Mouse (Mus musculus): ENCODE data around the gene Fhdc1. TPM values are rescaled to one million over a fixed set of nuclear protein-coding genes. Genes with fewer than 3 reads are reported as not detected.

The Fhdc1 gene
- polyA plus RNA-seq, 1 experiment from 2014 or later = 6.3 TPM

DNA sequence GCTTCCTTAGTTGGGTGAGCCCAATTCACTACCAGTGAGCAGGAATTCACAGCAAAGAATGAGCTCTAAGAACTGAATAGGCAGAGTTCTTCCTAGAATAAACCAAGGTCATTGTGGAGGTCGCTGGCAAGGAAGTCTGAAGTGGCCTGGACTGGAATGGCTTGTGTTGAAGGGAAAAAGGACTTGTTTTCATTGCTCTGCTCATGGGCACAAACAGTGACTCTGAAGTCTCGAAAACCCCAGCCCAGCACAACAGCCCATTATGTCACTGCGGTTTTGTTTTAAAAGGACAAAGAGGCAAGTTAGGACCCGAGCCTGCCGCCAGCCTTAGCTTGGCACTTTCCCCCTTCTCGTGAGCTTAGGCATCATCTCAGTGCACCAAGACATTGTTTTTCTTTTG, 8.5 kb upstream of the Fhdc1 start:
- H3K36me3 ChIP-seq = 0 out of 2 replicates have a peak, but pooled peaks cover 5% of the 10 kb centered on the region
- H3K27me3 ChIP-seq = no peaks in the 10 kb centered on the region
- no peak for ATAC-seq (ENCODE audit: low read depth)
- no peaks in the 10 kb centered on the region for H3K9me3 ChIP-seq
- 0 out of 2 replicates have a peak overlapping the region, but pooled peaks have one; percentile 14 for H3K27ac ChIP-seq (replicated peaks)
- 0 out of 2 replicates have a peak, but pooled peaks cover 6% of the 10 kb centered on the region for H3K4me1 ChIP-seq (replicated peaks)
- no peak overlapping the region for H3K4me3 ChIP-seq
- H3K9ac ChIP-seq = no peak overlapping the region
- 42% methylated on average over 6 of the region's 6 CpGs for whole genome bisulfite sequencing
- no peak overlapping the region for H3K4me2 ChIP-seq

DNA sequence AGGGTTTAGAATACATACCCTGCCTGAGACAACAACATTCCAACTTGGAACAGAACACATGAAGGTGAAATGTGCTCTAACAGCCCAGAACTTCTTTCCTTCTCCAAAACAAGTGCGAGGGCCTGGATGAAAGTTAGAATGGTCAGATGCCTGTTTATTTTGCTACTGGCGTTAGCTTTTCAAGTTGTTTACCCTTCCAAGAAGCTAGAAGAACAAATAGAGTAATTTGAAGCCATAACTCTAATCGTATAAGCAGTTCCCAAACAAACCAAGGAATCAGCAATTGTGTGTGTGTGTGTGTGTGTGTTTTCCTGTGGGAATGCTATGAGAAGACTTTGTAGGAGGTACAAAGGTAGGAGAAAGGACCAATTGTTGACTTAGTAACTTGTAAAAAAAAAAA, 4.7 kb upstream of the Fhdc1 start:
- no peak overlapping the region for H3K4me2 ChIP-seq
- H3K4me1 ChIP-seq (replicated peaks) = peaks cover 20% of the 10 kb centered on the region
- no peak overlapping the region for H3K9ac ChIP-seq
- H3K36me3 ChIP-seq = no peaks in the 10 kb centered on the region
- peaks cover 10% of the 10 kb centered on the region for H3K27me3 ChIP-seq
- H3K9me3 ChIP-seq = no peaks in the 10 kb centered on the region
- H3K27ac ChIP-seq (replicated peaks) = no peak overlapping the region
- ATAC-seq (ENCODE audit: low read depth) = no peak
- whole genome bisulfite sequencing = 72% methylated on average over 3 of the region's 3 CpGs
- H3K4me3 ChIP-seq = no peak overlapping the region

DNA sequence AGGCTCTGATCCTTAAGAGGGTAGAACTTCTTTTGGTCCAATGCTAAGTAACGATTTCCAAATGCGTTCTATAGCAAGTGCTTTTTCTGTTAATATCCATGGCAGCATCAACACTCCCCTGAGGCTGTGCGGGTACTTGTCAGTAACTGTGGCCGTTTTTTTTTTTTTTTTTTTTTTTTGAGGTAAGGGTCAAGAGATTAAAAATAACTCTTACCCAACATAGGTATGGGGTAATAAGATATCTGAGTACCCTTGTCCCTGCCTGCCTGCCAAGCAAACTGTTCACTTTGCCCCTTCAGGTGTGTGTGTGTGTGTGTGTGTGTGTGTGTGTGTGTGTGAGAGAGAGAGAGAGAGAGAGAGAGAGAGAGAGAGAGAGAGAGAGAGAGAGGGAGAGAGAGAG, 4.1 kb upstream of the Fhdc1 start:
- H3K27me3 ChIP-seq = peaks cover 10% of the 10 kb centered on the region
- WGBS = 66% methylated on average over 4 of the region's 4 CpGs
- no peak overlapping the region for H3K4me2 ChIP-seq
- H3K9ac ChIP-seq = no peak overlapping the region
- ATAC-seq (ENCODE audit: low read depth) = no peak
- no peaks in the 10 kb centered on the region for H3K36me3 ChIP-seq
- no peaks in the 10 kb centered on the region for H3K9me3 ChIP-seq
- H3K4me1 ChIP-seq (replicated peaks) = peaks cover 24% of the 10 kb centered on the region
- no peak overlapping the region for H3K4me3 ChIP-seq
- H3K27ac ChIP-seq (replicated peaks) = no peak overlapping the region

DNA sequence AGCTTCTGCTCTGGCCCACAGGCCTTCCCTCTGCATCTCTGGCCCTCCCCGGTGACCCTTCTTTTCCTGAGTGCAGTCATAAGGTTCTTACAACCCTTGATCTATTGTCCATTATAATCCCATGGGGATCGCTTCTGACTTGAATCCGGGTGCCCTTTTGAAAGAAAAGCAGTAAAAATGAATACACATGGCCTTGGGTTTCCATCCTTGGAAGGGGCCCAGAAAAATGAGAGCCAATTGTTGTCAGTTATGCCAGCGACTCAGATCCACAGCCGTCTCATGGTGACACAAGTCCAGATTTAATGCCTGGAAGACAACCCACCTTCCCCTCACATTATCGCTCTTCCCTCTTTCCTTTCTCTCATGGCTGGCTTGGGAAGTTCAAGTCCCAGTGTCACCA, 1.9 kb upstream of the Fhdc1 start:
- no peak overlapping the region for H3K27ac ChIP-seq (replicated peaks)
- H3K36me3 ChIP-seq = no peaks in the 10 kb centered on the region
- H3K4me3 ChIP-seq = no peak overlapping the region
- H3K27me3 ChIP-seq = peaks cover 31% of the 10 kb centered on the region
- WGBS = 56% methylated on average over 6 of the region's 6 CpGs
- H3K4me2 ChIP-seq = no peak overlapping the region
- no peak overlapping the region for H3K9ac ChIP-seq
- ATAC-seq (ENCODE audit: low read depth) = no peak
- peaks cover 40% of the 10 kb centered on the region for H3K4me1 ChIP-seq (replicated peaks)
- no peaks in the 10 kb centered on the region for H3K9me3 ChIP-seq

DNA sequence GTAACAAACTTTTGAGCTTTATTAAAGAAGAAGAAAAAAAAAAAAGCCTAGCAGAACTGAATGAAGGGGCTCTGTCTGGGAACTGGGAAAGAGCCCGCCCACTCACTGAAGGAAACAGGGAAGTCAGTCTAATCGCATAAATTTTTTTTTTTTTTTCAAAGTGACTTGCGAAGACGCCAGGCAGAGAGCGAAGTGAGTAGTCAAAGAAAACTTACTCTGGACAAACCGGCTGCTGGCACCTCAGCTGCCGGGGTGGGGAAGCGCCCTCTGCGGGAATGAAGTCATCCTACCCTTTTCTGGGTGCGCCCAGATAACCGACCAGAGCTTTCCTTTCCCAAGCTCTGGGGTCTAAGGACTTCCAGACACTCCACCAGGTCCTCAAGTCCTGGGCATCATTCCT, 875 bp upstream of the Fhdc1 start:
- no peaks in the 10 kb centered on the region for H3K36me3 ChIP-seq
- peak overlapping the region; percentile 97 for H3K4me2 ChIP-seq
- no peak overlapping the region; the same call in 1 of the 2 replicates for H3K27ac ChIP-seq (replicated peaks)
- H3K27me3 ChIP-seq = peaks cover 40% of the 10 kb centered on the region
- ATAC-seq (ENCODE audit: low read depth) = no peak
- 3% methylated on average over 11 of the region's 11 CpGs for WGBS
- peak overlapping the region; percentile 84; the same call in 1 of the 2 replicates for H3K9ac ChIP-seq
- no peaks in the 10 kb centered on the region for H3K9me3 ChIP-seq
- H3K4me3 ChIP-seq = peak overlapping the region; percentile 70
- H3K4me1 ChIP-seq (replicated peaks) = peaks cover 40% of the 10 kb centered on the region

DNA sequence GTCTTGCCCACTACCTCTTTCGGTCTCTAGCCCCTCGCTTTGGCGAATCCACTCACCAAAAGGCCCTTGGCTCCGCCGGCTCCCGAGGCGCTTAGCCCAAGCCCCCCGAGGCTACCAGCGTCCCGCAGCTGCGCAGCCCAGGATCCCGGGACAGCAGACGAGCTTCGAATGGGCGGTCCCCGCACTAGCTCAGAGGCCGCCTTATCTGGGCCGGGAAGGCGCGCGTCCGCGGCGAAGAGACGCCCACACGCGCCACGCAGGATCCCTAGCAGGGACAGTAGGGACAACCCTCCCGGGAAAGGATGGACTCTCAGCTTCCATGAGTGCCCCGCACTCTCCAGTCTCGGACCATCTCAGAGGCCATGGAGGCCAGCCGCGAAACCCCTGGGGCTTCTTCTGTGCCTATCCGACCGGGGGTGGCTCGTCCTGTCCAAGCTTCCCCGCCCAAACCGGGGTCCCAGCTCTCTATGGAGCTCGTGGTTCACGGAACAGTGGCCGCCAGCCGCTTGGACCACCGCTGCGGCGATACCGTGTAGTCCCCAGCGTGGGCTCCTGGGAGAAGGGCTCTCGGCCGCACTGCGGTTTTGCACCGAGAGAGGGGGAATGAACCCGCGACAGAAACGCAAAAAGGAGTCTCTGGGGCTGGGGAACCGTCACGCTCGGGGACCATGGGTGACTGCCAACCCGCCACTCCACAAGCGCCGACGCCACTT, 780 bp downstream of the Fhdc1 start:
- Histone ChIP-seq H3K9me3 (no peaks in the 10 kb centered on the region), H3K36me3 (no peaks in the 10 kb centered on the region), H3K4me2 (peak overlapping the region; percentile 97), H3K9ac (peak overlapping the region; percentile 84), H3K4me3 (peak overlapping the region; percentile 70), H3K27me3 (peaks cover 40% of the 10 kb centered on the region), H3K27ac (replicated peaks) (peak overlapping the region; percentile 79), H3K4me1 (replicated peaks) (peaks cover 40% of the 10 kb centered on the region)
- ATAC-seq (ENCODE audit: low read depth) = peak; percentile 52
- under 1% methylated on average over 61 of the region's 61 CpGs for WGBS

DNA sequence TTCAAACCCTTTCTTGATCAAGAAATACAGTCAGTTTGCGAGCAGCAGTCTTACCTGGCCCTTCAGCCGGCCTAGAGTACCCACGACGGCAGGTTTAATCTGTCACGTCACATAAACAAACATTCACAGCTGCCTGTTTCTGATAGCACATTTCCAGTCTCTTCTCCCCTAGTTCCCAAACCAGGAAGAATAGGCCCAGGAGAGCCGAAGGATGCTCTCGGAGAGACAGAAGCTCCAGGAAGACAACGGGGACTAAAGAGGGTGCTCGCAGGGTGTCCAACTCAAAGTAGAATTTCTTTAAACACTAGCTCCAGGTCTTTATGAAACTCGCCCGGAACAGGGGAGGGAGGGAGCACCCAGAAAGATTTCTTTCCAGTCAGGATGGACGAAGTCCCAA, 1.3 kb downstream of the Fhdc1 start:
- Histone ChIP-seq H3K27me3 (peaks cover 40% of the 10 kb centered on the region), H3K9me3 (no peaks in the 10 kb centered on the region), H3K36me3 (no peaks in the 10 kb centered on the region), H3K27ac (replicated peaks) (no peak overlapping the region), H3K4me1 (replicated peaks) (peaks cover 41% of the 10 kb centered on the region), H3K9ac (peak overlapping the region; percentile 84), H3K4me2 (peak overlapping the region; percentile 97), H3K4me3 (peak overlapping the region; percentile 70)
- no peak for ATAC-seq (ENCODE audit: low read depth)
- 2% methylated on average over 12 of the region's 12 CpGs for WGBS

DNA sequence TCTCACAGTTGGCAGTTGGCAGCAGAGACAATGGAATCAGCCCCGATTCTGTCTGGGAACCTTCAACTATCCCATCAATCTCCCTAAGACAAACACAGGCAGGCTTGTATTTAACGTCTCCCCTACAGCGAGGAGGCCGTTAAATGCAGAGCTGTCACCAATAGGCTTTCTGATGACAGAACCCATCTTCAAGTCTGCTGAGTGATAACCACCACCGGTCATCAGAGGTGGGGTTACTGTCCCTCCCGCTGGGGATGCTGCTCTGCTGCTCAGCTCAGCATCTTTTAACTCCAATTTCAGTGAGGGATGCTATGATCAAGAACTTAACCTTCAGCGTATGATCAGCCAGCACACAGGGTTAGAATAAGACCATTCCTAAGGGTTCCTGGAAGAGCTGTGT, 2.0 kb downstream of the Fhdc1 start:
- H3K27me3 ChIP-seq = peaks cover 40% of the 10 kb centered on the region
- H3K4me1 ChIP-seq (replicated peaks) = peaks cover 47% of the 10 kb centered on the region
- H3K36me3 ChIP-seq = no peaks in the 10 kb centered on the region
- 3% methylated on average over 7 of the region's 7 CpGs for WGBS
- H3K9me3 ChIP-seq = no peaks in the 10 kb centered on the region
- ATAC-seq (ENCODE audit: low read depth) = no peak
- no peak overlapping the region for H3K27ac ChIP-seq (replicated peaks)
- peak overlapping the region; percentile 70 for H3K4me3 ChIP-seq
- H3K9ac ChIP-seq = peak overlapping the region; percentile 84; the same call in 1 of the 2 replicates
- H3K4me2 ChIP-seq = peak overlapping the region; percentile 97

DNA sequence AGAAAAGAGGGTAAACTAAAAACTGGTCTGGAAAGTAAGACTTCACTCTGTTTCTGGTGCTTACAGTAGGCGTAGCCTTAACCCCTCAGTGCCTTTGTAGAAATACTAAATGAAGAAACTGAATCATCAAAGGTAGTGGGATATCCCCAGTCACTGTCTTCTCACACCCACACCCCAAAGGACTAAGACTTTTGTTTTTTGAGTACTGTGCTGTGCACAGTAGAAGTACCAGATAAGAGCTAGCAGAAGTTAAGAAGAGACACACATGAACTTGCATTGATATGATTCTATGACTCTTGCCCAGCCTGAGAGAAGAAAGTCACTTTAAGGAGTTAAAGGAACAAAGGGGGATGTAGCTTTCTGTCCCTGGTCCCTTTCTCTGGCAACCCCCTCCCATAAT, 2.7 kb downstream of the Fhdc1 start:
- H3K4me1 ChIP-seq (replicated peaks) = peaks cover 53% of the 10 kb centered on the region
- H3K27me3 ChIP-seq = peaks cover 39% of the 10 kb centered on the region
- peak overlapping the region; percentile 70 for H3K4me3 ChIP-seq
- ATAC-seq (ENCODE audit: low read depth) = no peak
- H3K36me3 ChIP-seq = no peaks in the 10 kb centered on the region
- H3K9ac ChIP-seq = no peak overlapping the region
- H3K4me2 ChIP-seq = peak overlapping the region; percentile 97
- 93% methylated on average over 1 of the region's 1 CpGs for WGBS
- no peaks in the 10 kb centered on the region for H3K9me3 ChIP-seq
- H3K27ac ChIP-seq (replicated peaks) = no peak overlapping the region

DNA sequence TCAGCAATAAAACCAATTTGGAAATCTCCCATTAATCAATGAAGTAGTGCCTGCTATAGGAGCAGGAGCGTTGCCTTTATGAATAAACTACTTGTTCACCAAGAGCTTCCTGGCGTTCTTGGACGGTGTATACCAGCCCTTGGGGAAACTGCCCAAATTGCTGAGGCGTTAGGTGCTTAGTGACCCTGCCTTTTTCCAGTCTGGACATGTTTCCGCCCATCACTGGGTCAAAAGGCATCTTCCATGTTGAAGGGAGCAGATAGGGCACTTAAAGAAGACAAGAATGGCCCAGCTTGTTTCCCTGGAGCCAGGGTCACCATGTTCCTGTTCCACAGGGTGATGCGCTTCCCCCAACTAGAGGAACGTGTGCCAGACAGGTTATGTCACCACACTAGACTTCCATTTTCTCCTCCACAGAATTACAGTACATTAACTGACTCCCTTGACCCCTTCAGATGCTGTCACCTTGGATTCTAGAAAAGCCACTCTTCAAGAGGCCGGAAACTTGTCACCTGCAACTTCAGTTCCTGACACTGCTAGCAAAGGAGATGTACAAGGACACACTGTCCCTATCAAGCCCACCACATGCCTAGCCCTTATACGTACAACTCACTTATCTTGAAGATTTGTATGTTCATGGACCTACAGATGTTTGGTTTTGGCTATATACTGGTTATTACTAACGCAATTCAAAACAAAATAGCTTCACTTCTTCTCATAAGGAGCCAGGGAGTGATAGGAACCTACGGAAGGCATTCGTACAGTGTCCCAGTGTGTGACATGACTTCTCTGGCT, 5.1 kb downstream of the Fhdc1 start:
- H3K9me3 ChIP-seq = no peaks in the 10 kb centered on the region
- peaks cover 46% of the 10 kb centered on the region for H3K4me1 ChIP-seq (replicated peaks)
- 89% methylated on average over 12 of the region's 12 CpGs for WGBS
- no peak overlapping the region for H3K4me3 ChIP-seq
- no peaks in the 10 kb centered on the region for H3K36me3 ChIP-seq
- no peak overlapping the region for H3K4me2 ChIP-seq
- H3K27ac ChIP-seq (replicated peaks) = no peak overlapping the region
- no peak overlapping the region for H3K9ac ChIP-seq
- ATAC-seq (ENCODE audit: low read depth) = no peak
- H3K27me3 ChIP-seq = peaks cover 30% of the 10 kb centered on the region

DNA sequence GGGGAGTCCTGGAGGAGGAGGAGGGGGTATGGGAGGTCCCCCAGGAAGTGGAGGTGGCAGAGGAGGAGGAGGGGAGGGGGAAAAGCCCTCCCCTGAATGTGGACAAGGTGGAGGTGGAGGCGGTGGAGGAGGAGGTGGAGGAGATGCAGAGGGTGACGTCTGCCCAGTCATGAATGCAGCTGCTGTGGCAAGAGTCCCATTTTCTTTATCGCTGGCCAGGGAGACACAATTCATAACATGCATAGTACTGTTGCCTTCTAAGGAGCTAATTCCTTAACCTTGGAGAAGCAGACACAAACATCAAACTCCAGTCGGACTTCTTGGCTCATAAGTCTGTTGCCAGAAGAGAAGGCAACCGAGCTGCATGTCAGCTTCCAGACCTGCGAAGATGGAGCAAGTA, 5.8 kb downstream of the Fhdc1 start:
- H3K4me2 ChIP-seq = no peak overlapping the region
- WGBS = 79% methylated on average over 6 of the region's 6 CpGs
- H3K9me3 ChIP-seq = no peaks in the 10 kb centered on the region
- peaks cover 30% of the 10 kb centered on the region for H3K27me3 ChIP-seq
- no peak overlapping the region for H3K27ac ChIP-seq (replicated peaks)
- no peak for ATAC-seq (ENCODE audit: low read depth)
- no peak overlapping the region for H3K4me3 ChIP-seq
- H3K9ac ChIP-seq = no peak overlapping the region
- peaks cover 41% of the 10 kb centered on the region for H3K4me1 ChIP-seq (replicated peaks)
- H3K36me3 ChIP-seq = peaks cover 4% of the 10 kb centered on the region; the same call in 1 of the 2 replicates

DNA sequence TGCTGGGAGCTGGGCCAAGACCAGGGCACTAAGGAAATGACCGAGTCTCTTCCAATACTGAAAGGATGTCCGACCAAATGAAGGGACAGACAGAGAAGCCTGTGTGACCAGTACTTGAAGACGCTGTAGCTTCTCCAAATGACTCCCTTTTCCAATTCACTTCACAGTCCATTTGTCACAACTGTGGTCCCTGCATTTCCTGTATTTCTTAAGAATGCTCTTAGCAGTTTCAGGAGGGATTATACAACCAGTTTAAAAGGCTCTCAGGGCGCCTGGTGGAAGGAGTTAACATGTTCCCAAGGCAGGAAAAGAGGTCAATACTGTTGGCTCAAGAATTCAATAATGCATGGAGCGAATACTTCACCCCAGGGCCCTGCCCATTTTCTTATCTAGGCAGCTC, 7.3 kb downstream of the Fhdc1 start:
- Histone ChIP-seq H3K4me1 (replicated peaks) (peaks cover 27% of the 10 kb centered on the region), H3K4me3 (no peak overlapping the region), H3K4me2 (no peak overlapping the region), H3K27me3 (peaks cover 17% of the 10 kb centered on the region), H3K36me3 (peaks cover 4% of the 10 kb centered on the region; the same call in 1 of the 2 replicates), H3K9me3 (no peaks in the 10 kb centered on the region), H3K27ac (replicated peaks) (no peak overlapping the region), H3K9ac (no peak overlapping the region)
- 64% methylated on average over 5 of the region's 5 CpGs for WGBS
- no peak for ATAC-seq (ENCODE audit: low read depth)

Measured in neural tube, embryonic 13.5 days (tissue).